8 mouse cellular contexts compared by ENCODE assay signal in the genomic region with DNA sequence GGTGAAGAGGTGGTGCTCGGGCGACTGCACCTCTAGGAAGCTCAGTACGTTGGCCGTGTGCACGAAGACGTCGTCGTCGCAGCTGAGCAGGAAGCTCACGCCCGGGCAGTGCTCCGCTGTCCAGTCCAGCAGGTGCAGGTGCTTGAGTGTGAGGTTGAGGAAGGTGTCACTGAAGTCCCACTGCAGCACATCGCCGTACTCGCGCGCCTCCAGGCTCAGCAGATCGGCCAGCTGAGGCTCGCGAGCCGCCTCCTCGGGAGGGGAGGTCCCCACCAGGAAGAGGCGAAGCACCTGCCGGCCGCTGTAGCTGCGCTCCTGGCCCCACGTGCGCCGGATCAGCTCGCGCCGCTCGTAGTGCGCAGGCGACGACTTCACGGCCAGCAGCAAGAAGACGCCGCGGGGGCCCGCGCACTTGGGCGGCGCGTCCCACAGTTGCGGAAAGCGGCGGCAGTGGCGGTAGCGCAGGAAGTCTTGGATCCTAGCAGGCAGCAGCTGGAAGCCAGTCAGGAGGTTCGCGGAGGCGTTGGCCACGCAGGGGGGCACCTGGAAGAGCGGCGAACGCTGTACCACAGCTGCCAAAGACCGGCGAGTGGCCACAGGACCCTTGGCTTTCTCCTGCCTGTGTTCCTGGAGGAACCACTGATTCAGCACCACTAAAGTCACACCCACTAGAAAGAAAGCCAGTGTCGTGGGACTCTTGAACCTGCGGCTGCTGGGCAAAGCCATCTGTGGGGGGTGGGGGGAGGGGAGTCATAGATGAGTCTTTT. TPM values are rescaled to one million over a fixed set of nuclear protein-coding genes. Genes with fewer than 3 reads are reported as not detected.
DNase-seq lines count a peak whose midpoint lies in the region; ATAC-seq lines count a peak whose summit lies in the region.

No protein-coding gene starts in this region.

- H3K4me3 ChIP-seq in kidney, embryonic 16.5 days (ENCODE audit: low read length), result peak overlapping the region; percentile 43
- peak overlapping the region; percentile 38 for H3K4me3 ChIP-seq in embryonic facial prominence, embryonic 14.5 days (ENCODE audit: low read depth, low read length)
- peak overlapping the region; percentile 44 for H3K4me3 ChIP-seq in midbrain, embryonic 14.5 days (replicated peaks; ENCODE audit: low read depth, low read length)

- no peak for DNase-seq in kidney, adult 8-10 months
- peak; percentile 52 for DNase-seq in R1 (ENCODE audit: low read depth, low spot score)
- no peak for DNase-seq in embryonic facial prominence, embryonic 14.5 days (ENCODE audit: low spot score)
- peak; percentile 37 to 54 for DNase-seq in kidney, postnatal 4 days
- DNase-seq in midbrain, embryonic 14.5 days, result peak; percentile 75
- DNase-seq in yolk sac, embryonic 10.5 days (ENCODE audit: low spot score), result peak; percentile 43
- no peak for DNase-seq in layer of hippocampus, adult 18-20 months (ENCODE audit: low spot score in 2 of 2)

- ATAC-seq in kidney, embryonic 16.5 days (ENCODE audit: low FRiP score, low TSS enrichment), result peak; percentile 32; the same call in 1 of the 2 replicates
- peak; percentile 47 for ATAC-seq in embryonic facial prominence, embryonic 14.5 days (ENCODE audit: low read depth)
- ATAC-seq in midbrain, embryonic 14.5 days (ENCODE audit: low FRiP score, low TSS enrichment), result peak; percentile 38; the same call in 1 of the 2 replicates

- peaks cover 40% of the 10 kb centered on the region for H3K27me3 ChIP-seq in kidney, embryonic 16.5 days (ENCODE audit: insufficient read depth, low read length)
- H3K27me3 ChIP-seq in embryonic facial prominence, embryonic 14.5 days (replicated peaks; ENCODE audit: control insufficient read depth, insufficient read depth, low read length), result peaks cover 45% of the 10 kb centered on the region
- peaks cover 59% of the 10 kb centered on the region for H3K27me3 ChIP-seq in midbrain, embryonic 14.5 days (ENCODE audit: control insufficient read depth, insufficient read depth, low read length)

- peak overlapping the region; percentile 46 for H3K9ac ChIP-seq in kidney, embryonic 16.5 days (replicated peaks; ENCODE audit: low read length)
- 0 out of 2 replicates have a peak overlapping the region, but pooled peaks have one; percentile 16 for H3K9ac ChIP-seq in embryonic facial prominence, embryonic 14.5 days (ENCODE audit: low read depth, low read length)
- H3K9ac ChIP-seq in midbrain, embryonic 14.5 days (replicated peaks; ENCODE audit: low read length), result peak overlapping the region; percentile 50

- H3K4me1 ChIP-seq in kidney, embryonic 16.5 days (ENCODE audit: insufficient read depth, low read length), result peaks cover 13% of the 10 kb centered on the region
- H3K4me1 ChIP-seq in embryonic facial prominence, embryonic 14.5 days (ENCODE audit: control insufficient read depth, insufficient read depth, low read length), result peaks cover 6% of the 10 kb centered on the region
- peaks cover 13% of the 10 kb centered on the region for H3K4me1 ChIP-seq in midbrain, embryonic 14.5 days (ENCODE audit: control insufficient read depth, insufficient read depth, low read length)

- WGBS in kidney, embryonic 16.5 days, result 2% methylated on average over 60 of the region's 61 CpGs
- 7% methylated on average over 20 of the region's 61 CpGs for WGBS in embryonic facial prominence, embryonic 14.5 days
- 1% methylated on average over 61 of the region's 61 CpGs for WGBS in midbrain, embryonic 14.5 days

- H3K27ac ChIP-seq in kidney, embryonic 16.5 days (ENCODE audit: low read length), result no peak overlapping the region
- no peak overlapping the region for H3K27ac ChIP-seq in embryonic facial prominence, embryonic 14.5 days (replicated peaks; ENCODE audit: low read depth, low read length)
- no peak overlapping the region for H3K27ac ChIP-seq in midbrain, embryonic 14.5 days (replicated peaks; ENCODE audit: low read depth, low read length)

- H3K4me2 ChIP-seq in kidney, embryonic 16.5 days (replicated peaks; ENCODE audit: low read depth, low read length), result peak overlapping the region; percentile 60
- H3K4me2 ChIP-seq in embryonic facial prominence, embryonic 14.5 days (ENCODE audit: low read depth, low read length), result peak overlapping the region; percentile 73
- peak overlapping the region; percentile 96 for H3K4me2 ChIP-seq in midbrain, embryonic 14.5 days (ENCODE audit: low read length)

- no peaks in the 10 kb centered on the region for H3K9me3 ChIP-seq in kidney, embryonic 16.5 days (ENCODE audit: low read length)
- no peaks in the 10 kb centered on the region for H3K9me3 ChIP-seq in embryonic facial prominence, embryonic 14.5 days (ENCODE audit: control insufficient read depth, low read length)
- no peaks in the 10 kb centered on the region for H3K9me3 ChIP-seq in midbrain, embryonic 14.5 days (ENCODE audit: control insufficient read depth, low read length)

- H3K36me3 ChIP-seq in kidney, embryonic 16.5 days (ENCODE audit: insufficient read depth, low read length), result no peaks in the 10 kb centered on the region
- no peaks in the 10 kb centered on the region for H3K36me3 ChIP-seq in embryonic facial prominence, embryonic 14.5 days (ENCODE audit: control insufficient read depth, insufficient read depth, low read length)
- no peaks in the 10 kb centered on the region for H3K36me3 ChIP-seq in midbrain, embryonic 14.5 days (ENCODE audit: control insufficient read depth, insufficient read depth, low read length)

RNA-seq across cellular contexts. Expression of gene B3gnt6, which starts 5.1 kb away (rescaled TPM):
- 0.06 and 0.09 TPM in 2 replicates for polyA plus RNA-seq in kidney, embryonic 16.5 days (2015; fragmentation: Nextera tagmentation; extraction: Ambion mirVana)
- polyA plus RNA-seq in embryonic facial prominence, embryonic 14.5 days (2014; fragmentation: Nextera tagmentation; extraction: Ambion mirVana), result 0.07 and 0.08 TPM in 2 replicates
- polyA plus RNA-seq in midbrain, embryonic 14.5 days (2014; fragmentation: Nextera tagmentation; extraction: Ambion mirVana), result 0.12 and 0.32 TPM in 2 replicates
- total RNA-seq in layer of hippocampus, adult 18-20 months (2021), result under 1 TPM; 0.13 to 0.25 TPM

RNA-seq across cellular contexts. Expression of gene Capn5, which starts 16.1 kb away (rescaled TPM):
- polyA plus RNA-seq in kidney, embryonic 16.5 days (2015; fragmentation: Nextera tagmentation; extraction: Ambion mirVana), result 17.4 and 19.5 TPM in 2 replicates
- polyA plus RNA-seq in embryonic facial prominence, embryonic 14.5 days (2014; fragmentation: Nextera tagmentation; extraction: Ambion mirVana), result 5.0 and 6.0 TPM in 2 replicates
- polyA plus RNA-seq in midbrain, embryonic 14.5 days (2014; fragmentation: Nextera tagmentation; extraction: Ambion mirVana), result 9.8 and 9.9 TPM in 2 replicates
- 10 to 100 TPM; 43.4 to 47.4 TPM for total RNA-seq in layer of hippocampus, adult 18-20 months (2021)

RNA-seq across cellular contexts. Expression of gene Omp, which starts 48.9 kb away (rescaled TPM):
- 0.49 and 0.81 TPM in 2 replicates for polyA plus RNA-seq in kidney, embryonic 16.5 days (2015; fragmentation: Nextera tagmentation; extraction: Ambion mirVana)
- 2.7 and 4.8 TPM in 2 replicates for polyA plus RNA-seq in embryonic facial prominence, embryonic 14.5 days (2014; fragmentation: Nextera tagmentation; extraction: Ambion mirVana)
- 0.29 and 0.43 TPM in 2 replicates for polyA plus RNA-seq in midbrain, embryonic 14.5 days (2014; fragmentation: Nextera tagmentation; extraction: Ambion mirVana)
- total RNA-seq in layer of hippocampus, adult 18-20 months (2021), result 1 to 10 TPM; 1.1 to 1.2 TPM

Comparison
In these comparisons a context has a peak if more than half of its experiments do, and no peak if none do; other contexts are left out.
1. DNase-seq: peak in R1 (single experiment), kidney, postnatal 4 days (2 of 2), midbrain, embryonic 14.5 days (single experiment) and yolk sac, embryonic 10.5 days (single experiment); none in kidney, adult 8-10 months (0 of 2), embryonic facial prominence, embryonic 14.5 days (single experiment) and layer of hippocampus, adult 18-20 months (0 of 2).
2. Peak in every context shown above with its lines, with median percentiles within 50 percentile points of each other: ATAC-seq, H3K4me2 ChIP-seq, H3K4me3 ChIP-seq and H3K9ac ChIP-seq.